Mouse (Mus musculus): Measurements from ENCODE around the gene Fbxl12.
"Not testable (repeated sequence)": the region's sequence is repeated elsewhere in the genome, so short reads cannot be mapped to it uniquely, and the experiment has no call there.

The Fbxl12 gene

DNA sequence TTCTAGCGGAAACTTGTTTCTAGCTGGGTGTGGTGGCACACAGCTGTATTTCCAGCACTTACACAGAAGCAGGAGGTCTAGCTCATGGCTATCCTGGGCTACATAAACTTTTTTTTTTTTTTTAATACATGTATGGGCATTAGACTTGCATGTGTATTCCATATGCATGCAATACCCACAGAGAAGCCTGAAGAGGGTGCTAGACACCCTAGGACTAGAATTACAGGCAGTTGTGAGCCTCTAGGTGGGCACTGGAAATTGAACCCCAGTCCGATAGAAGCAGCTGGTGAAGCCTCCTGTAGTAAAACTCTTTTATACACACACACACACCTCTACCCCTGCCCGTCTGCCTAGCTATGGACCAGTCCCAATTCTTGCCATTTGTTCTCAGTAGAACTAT, 9.3 kb upstream of the Fbxl12 start:
- no peak for DNase-seq (ENCODE audit: low read depth in 1 of 2, low spot score in 2 of 2)

DNA sequence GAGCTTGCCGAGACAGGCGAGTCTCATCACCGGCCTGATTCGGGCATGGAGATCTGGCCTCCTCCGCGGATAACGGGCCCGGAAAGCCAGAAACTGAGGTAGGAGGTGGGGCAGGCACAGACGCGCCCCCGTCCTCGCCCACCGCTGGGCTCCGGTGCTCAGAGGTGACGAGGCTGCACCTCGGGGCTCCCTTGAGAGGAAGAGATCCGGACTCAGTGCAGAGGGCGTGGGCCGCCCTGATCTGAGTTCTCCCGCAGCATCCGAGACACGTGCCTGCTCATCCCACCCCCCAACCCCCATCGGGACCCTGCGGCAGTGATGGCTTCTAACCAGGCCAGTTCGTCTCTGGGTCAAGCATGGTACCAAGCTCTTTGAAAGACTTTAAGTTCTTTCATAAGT, 7.7 kb upstream of the Fbxl12 start:
- no peak for DNase-seq (ENCODE audit: low read depth in 1 of 2, low spot score in 2 of 2)

DNA sequence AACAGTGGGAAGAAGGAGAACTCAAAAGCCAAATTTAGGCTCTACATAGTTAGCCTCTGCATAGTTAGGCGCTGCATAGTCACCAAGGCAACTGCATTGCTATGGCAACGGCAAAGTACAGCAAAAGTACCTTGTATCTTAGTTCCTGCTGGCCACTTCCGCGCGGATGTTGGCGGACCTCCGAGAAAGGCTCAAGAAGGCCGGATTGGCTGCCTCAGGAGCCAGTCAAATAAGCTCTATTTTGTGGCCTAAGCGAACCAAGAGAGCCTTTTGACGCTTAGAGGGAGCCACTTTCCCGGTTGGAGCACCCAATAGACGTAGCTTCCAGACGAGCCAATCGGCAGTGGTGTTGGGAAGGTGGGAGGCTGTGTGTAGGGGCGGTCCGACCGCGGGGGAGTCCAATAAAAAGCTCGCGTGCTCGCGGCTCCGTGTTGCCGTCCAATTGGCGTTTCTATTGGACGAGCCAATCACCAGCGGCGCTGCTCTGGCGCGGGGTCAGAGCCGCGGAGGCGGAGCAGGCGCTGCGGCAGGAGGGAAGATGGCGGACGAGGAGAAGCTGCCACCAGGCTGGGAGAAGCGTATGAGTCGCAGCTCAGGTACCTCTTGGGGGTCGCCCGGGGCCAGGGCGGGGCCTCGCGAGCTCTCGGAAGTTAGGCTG, 7.2 kb upstream of the Fbxl12 start, which contains the start of gene Pin1:
TSS of gene Pin1 (plus strand) at position 494 of the 658 bp plus-strand sequence.
- DNase-seq (ENCODE audit: low read depth in 1 of 2, low spot score in 2 of 2), result peak; percentile 95 to 98

DNA sequence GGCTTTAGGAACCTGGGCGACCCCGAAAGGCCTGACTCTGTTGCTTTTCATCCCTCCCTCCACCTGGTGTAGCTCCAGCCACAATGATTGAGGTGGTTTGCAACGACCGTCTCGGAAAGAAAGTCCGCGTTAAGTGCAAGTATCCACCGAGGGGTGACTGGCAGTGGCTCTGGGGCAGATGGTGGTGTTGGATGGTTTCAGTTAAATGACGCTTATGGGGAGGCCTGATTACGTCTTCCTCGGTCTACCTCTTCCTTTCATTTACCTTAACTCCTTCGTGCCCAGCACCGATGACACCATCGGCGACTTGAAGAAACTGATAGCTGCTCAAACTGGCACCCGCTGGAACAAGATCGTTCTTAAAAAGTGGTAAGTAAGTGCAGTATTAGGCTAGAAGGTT, 554 bp upstream of the Fbxl12 start:
- DNase-seq (ENCODE audit: low read depth in 1 of 2, low spot score in 2 of 2), result peak in 1 of 2 experiments; percentile 26

DNA sequence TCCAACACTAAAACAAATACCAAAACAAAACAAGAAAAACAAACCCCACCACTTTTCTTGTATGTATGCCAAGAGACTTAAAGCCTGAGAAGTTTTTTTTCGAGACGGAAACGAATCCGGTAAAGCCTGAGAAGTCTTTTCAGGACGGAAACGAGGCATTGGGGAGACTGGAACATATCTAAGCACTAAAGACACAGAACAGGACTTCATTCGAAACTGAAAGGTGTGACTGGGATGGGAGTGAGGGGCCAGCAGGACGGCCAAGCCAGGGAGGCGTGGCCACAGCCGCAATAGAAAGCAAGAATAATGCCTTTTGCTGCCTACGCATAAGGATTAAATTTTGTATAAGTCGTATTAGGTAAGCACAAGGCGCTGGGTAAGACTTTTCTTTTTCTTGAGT, 786 bp downstream of the Fbxl12 start:
- no peak for DNase-seq (ENCODE audit: low read depth in 1 of 2, low spot score in 2 of 2)

DNA sequence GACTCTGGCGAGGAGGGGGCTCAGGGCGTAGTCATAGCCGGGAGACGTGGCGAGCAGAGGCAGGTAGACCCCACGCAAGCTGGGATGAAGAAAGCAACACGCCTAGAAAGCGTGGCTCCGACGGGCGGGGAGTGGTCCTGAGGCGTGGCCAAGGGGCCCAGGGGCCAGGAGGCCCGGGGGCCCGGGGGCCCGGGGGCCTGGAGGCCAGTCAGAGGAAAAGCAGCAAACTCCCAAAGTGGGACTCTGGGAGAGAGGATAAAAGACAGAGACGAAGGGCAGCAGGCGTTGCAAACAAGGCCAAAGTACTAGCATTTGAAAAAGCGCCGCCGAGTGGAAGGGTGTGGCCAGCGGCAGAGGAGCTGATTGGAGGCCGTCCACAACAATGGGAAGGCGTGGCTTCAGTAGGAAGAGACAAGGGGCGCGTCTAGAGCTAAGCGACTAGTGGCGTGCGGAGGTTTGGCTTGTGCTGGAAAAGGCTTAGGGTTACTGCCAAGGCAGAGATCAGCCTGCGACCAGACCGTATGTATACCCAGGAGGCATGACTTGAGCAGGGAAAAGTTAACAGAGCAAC, 1.6 kb downstream of the Fbxl12 start:
- DNase-seq (ENCODE audit: low read depth in 1 of 2, low spot score in 2 of 2), result peak; percentile 60 to 74

DNA sequence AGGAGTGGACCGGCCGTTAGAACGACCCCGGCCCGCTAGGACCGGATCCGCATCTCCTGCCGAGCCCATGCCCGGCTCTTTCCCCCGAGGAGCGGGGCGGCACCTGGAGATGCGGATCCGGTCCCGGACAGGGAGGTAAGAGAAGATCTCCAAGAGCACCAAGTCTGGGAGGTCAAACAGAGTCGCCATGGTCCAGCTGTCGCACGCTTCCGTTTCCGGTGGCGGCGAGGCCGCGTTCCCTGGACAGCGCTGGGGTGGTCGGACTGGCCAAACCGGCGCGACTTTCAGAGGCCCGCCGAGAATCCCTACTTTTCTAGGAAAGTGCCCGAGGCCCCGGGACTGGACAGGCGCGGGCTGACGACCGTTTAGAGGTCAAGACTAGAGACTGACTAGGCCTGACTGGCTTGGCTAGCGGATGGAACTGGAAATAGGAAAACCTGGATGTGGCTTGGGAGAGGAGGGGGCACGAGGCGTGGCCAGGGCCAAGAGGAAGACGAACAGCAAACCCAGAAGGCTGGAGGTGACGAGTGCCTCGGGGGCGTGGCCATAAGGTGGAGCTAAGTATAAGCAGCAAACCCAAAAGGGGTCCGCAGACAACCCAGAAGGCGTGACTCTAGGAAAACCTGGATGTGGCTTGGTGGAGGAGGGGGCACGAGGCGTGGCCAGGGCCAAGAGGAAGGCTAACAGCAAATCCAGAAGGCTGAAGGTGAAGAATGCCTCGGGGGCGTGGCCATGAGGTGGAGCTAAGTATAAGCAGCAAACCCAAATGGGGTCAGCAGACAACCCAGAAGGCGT, 2.3 kb downstream of the Fbxl12 start, which contains the start of gene Ubl5:
TSS of gene Ubl5 (plus strand) at position 778 of the 795 bp plus-strand sequence.
- DNase-seq (ENCODE audit: low read depth in 1 of 2, low spot score in 2 of 2), result no peak

DNA sequence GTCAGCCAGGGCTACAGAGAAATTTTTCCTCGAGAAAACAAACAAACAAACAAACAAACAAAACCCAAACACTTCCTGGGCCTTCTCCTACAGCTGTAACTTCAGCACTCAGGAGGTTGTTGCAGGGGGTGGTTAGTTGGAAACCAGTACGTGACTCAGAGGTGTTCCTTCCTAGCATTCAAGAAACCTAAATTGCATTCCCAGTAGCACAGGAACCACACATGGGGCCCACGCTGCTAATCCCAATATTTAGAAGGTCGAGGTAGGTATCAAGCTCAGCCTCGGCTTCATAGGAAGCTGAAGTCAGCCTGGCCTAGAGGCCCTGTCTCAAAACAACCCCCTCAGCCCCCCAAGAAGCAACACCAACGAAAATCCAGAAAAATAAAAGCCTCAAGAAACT, 3.1 kb downstream of the Fbxl12 start:
- no peak for DNase-seq (ENCODE audit: low read depth in 1 of 2, low spot score in 2 of 2)

DNA sequence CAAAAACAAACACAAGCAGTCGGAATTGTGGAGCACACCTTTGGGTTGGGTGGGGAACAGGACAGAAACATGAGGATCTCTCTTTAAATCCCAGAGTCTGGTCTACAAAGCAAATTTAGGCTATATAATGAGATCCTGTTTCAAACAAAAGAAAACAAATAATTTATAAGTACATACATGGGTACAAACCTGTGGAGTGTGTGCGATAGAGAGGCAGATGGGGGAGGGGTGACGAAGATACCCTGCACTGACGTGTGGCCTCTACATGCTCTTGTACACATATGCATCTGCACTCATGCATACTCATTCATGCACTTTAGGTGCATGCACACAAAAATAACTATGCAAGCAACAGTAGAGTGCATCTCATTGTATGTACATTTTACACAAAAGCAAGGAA, 5.1 kb downstream of the Fbxl12 start:
- DNase-seq (ENCODE audit: low read depth in 1 of 2, low spot score in 2 of 2), result no peak

DNA sequence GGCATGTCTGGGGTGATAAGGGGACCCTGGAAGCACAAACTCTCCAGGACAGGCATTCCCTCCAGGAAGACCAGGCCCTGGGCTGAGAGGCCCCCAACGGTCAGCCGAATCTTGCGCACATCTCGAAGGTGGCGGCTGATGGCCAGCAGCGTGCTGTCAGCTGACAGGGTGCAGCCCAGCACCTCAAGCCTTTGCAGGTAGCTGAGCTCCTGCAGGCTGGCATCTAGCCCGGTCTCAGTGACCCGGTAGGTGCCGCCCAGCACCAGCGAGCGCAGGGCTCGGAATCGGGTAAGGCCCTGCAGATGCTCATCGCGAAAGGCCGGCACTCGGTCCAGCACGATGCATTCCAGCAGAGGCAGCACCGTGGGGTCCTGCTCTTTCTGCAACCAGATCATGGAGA, 6.0 kb downstream of the Fbxl12 start:
- no peak for DNase-seq (ENCODE audit: low read depth in 1 of 2, low spot score in 2 of 2)

DNA sequence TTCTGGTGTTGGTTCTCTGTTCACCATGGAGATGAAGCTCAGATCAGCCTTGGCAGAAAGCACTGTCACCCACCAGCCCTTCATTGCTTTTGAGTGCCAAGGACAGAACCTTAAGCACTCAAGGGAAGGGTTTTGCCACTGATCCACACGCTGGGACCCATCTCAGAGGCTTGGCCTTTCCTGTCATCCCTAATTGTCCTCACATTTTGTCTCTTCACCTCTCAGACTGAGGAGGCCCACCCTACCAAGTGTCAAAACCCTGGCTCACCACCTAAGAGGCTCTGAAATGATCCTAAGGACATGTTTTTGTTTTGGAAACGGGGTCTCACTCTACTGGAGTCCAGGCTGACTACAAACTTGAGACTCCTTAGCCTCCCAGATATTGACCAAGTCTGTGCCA, 7.8 kb downstream of the Fbxl12 start:
- DNase-seq (ENCODE audit: low read depth in 1 of 2, low spot score in 2 of 2), result no peak

DNA sequence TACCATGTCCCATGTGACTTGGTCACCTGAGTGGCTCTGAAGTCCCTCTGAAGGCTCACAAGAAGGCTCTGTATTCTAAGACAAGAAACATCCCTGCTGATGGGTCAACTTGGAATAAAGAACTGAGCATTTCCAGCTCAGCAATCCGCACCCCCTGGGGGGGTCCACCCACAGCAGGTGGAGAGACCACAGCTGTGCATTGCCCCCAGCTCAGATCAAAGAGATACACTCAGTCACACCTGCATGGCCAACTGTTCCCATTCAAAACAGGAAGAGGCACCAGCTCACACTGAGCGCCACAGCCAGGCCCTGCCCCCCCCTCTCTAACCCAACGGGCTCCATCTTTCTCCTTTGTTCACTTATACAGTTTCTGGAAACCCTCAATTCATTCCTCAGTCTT, 8.3 kb downstream of the Fbxl12 start:
- no peak for DNase-seq (ENCODE audit: low read depth in 1 of 2, low spot score in 2 of 2)

DNA sequence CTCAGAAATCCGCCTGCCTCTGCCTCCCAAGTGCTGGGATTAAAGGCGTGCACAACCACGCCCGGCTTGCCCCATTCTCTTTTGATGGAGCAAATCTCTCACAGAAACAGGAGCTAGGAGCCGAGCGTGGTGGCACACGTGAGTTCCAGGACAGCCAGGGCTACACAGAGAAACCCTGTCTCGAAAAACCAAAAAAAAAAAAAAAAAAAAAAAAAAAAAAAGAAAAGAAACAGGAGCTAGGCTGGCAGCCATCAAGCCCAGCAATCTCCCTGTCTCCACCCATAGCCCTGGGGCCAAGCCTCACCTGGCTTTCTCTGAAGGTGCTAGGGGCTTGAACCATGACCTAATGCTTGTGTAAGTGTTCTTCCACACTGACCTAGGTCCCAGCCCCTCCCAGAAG, 8.9 kb downstream of the Fbxl12 start:
- not testable (repeated sequence) for DNase-seq (ENCODE audit: low read depth in 1 of 2, low spot score in 2 of 2)

DNA sequence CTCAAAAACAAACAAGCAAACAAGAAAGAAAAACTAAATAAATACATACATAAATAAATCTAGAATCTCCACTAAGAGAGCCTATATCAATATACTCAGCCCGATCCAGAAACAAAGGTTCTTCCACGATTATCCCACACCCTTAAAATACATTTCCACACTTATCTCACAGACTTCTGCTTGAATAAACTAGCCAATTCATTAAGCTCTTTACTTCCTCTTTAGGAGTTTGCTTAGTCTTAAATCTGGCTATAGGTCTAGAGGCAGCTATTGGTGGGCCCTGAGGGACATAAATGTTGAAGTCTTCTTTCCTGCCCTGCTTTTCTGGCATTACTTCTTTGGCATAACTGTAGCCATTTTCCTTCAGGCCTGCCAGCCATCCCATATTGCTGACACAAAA, 13.2 kb downstream of the Fbxl12 start:
- DNase-seq (ENCODE audit: low read depth in 1 of 2, low spot score in 2 of 2), result no peak

DNA sequence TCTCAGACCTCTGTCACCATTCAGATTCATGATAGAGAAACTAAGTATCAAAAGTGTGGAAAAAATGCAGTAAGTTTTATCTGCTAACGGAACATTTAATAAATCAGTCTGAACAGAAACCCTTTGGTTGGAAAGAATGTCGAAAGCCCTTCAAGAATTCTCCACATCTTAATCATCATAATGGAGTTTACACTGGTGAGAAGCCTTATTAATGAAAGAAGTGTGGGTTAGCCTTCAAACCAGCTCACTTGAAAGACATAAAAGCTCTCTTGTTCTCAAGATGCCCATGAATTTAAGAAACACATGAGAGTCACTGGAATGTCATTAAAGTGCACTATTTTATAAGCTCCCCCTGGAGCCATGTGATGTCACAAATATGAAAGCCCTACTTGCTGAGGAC, 27.9 kb downstream of the Fbxl12 start:
- DNase-seq (ENCODE audit: low read depth in 1 of 2, low spot score in 2 of 2), result no peak

DNA sequence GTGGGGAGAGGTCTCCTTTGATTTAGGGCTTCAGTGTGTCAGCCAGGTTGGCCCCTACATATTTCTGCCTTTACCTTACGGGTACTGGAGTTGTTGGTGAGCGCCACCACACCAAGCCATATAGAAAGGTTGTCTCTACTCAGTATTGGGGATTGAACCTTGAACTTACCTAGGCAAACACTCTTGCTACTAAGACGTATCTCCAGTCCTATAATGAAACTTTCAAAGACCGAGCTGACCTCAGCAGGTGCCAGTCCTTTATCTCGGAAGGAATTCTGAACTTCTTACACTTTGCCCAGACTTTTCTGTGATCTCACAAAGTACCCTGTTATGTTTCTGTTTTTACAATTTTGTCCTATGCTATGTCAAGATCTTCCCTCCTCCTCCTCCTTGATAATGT, 32.6 kb downstream of the Fbxl12 start:
- no peak for DNase-seq (ENCODE audit: low read depth in 1 of 2, low spot score in 2 of 2)

DNA sequence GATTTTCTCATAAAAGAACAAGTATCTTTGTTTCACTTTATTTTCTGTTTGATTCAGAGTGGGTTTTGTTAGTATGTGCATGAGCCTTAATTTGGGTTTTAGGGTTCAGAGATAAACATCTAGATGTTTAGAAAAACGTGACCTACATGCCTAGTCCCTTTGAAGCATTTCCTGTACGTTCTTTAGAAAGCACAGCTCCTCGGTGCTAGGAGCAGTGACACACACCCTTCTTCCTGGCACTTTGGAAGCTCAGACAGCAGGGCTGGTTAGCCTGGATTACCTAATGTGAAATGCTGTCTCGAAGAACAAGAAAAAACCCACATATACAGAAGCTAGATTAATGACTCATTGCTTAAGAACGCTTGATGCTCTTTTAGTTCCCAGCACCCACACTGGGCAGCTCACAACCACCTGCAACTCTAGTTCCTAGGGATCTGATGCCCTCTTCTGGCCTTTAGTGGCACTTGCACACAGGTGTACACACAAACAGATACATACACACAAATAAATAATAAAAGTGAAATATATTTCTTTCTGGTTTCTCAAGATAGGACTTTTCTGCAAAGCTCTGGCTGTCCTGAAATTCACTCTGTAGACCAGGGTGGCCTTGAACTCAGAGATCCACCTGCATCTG, 34.6 kb downstream of the Fbxl12 start:
- DNase-seq (ENCODE audit: low read depth in 1 of 2, low spot score in 2 of 2), result no peak

DNA sequence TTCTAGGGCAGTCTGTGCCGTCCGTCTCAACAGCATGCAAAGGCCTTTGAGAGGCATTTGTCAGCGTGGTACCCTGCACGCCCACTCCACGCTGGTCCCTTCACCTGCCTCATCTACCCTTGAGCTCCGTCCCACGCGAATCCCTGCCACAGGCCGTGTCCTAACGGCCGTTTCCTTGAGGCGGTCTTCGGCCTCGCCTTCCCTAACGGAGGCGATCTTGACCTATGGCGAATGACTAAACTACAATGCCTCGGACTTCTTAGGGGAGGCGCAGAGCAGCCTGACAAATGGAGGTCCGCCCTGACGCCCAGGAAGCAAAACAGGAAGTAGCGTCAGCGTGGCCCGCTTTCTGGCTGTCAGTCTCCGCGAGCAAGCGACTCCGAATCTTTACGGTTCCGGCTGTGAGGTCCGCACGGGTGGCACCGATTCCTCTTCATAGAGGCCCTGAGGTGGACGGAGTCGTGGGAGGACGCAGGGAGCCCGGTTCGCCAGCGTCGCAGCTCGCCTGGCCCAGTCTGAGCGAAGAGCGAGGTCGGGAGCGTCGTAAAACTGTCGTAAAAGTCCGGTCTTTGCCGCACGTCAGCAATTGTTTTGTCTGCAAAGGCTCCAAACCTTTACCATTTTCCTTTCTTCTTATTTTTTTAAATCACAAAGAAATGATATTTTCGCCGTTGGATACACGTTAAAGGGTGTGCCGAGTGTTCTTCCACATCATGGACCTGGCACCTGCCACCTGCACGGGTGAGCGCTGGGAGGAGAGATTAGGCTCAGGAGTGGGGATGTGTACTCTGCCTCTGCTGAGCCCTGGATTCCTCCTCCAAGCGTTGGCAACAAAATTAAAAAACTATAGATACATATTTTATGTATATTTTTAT, 37.2 kb downstream of the Fbxl12 start:
- DNase-seq (ENCODE audit: low read depth in 1 of 2, low spot score in 2 of 2), result peak; percentile 74 to 87

DNA sequence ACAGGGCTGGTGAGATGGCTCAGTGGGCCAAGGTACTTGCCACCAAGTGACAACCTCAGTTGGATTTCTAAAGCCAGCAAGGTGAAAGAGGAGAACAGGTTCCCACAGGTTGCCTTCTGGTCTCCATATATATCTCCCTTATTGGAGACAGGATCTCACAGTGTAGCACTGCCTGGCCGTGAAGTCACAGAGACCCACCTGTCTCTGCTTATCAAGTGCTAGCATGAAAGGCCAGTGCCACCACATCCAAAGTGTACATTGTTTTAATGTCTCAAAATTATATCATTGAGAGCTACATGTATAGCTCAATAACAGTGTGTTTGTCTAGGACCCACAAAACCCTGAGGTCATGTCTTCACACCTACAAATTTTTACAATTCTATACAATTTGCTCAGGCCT, 38.3 kb downstream of the Fbxl12 start:
- no peak for DNase-seq (ENCODE audit: low read depth in 1 of 2, low spot score in 2 of 2)

DNA sequence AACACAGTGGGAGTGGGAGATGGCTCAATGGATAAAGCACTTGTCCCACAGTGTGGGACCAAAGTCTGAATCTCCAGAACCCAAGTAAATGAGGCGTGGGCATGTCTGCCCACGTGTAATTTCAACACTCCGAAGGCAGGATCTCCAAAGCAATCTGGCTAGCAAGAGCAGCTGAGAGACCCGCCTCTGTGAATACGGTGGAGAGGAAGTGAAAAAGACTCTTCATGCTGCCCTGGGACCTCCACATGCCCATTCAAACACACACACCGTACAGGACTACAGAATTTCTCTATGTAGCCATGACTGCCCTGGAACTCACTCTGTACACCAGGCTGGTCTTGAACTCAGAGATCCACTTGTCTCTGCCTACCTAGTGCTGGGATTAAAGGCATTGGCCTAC, 43.3 kb downstream of the Fbxl12 start:
- DNase-seq (ENCODE audit: low read depth in 1 of 2, low spot score in 2 of 2), result no peak

DNA sequence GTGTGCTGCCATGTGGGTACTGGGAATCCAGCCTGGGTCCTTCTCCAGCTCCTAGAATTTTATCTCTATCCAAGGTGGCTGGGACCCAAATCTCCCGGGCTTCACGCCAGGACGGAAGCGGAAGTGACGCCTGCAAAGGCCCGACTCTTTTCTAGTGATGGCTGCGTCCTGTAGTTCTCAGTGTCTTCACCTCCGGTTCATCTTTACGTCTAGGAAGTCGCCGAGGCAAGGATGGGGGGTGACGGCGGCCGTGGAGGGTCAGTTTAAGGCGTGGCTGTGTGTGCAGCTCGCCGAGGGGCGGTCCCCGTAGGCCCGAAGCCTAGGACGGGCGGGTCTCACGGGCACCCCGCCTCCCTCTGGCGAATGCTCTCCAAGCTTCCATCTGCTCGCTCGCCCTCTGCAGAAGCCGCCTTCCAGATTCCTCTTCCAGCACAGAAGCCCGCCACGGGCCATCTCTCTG, 63.4 kb downstream of the Fbxl12 start, which contains the start of gene Zfp846:
TSS of gene Zfp846 (plus strand) at position 117 of the 460 bp plus-strand sequence.
- peak; percentile 81 to 87 for DNase-seq (ENCODE audit: low read depth in 1 of 2, low spot score in 2 of 2)
